Mouse (Mus musculus): ENCODE measurements around the gene Bri3bp. TPM values are rescaled to one million over a fixed set of nuclear protein-coding genes. Genes with fewer than 3 reads are reported as not detected.
A peak's percentile ranks its signal among the peaks of the same experiment; 100 is the strongest.
"Not testable (repeated sequence)": the region's sequence is repeated elsewhere in the genome, so short reads cannot be mapped to it uniquely, and the experiment has no call there.

The Bri3bp gene
- total RNA-seq, 2 experiments from 2014 or later = 2.5 to 3.9 TPM

- H3K4me3 ChIP-seq = no peak overlapping the region
- no peak for DNase-seq
- no peak overlapping the region for H3K27ac ChIP-seq
- no peak for TF ChIP-seq CTCF (IDR thresholded peaks at IDR 0.05)
- intact Hi-C loops (cut with DNase I) = no loop called here
These were observed 42.6 kb downstream of the Bri3bp start for GRCm38 (mm10) chr5:125483712-125484611.

DNA sequence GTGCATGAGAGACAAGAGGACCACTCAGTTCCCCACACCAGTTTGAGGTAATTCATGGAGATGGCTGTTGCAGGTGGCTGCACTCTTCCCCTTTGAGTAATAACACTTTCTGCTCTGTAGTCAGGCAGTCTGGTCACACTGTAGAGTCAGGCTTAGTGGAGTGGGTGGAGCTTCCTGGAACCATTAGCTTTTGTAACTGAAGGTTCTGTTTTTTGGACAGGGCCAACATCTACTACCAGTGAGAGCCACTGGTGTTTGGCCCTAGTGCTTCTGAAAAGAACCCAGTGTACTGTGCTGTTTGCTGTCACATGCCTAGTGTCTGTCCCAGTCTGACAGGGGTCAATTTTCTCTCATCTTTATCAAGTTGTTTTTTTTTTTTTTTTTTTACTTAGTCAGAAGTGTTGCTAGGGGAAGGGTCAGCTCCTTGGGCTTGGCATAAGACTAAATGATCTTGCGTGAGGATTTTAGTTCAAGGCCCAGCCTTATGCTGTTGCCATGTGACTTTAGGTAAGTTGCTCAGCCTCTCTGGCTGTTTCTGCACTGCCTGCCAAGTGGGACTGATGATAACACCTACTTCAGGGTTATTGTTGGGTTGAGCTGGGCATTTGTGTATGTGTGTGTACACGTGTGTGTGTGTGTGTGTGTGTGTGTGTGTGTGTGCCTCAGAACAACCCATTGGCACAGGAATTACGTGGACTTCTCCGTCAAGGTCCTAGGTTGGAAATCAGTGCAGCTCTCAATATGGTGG lies 43.8 kb downstream of the Bri3bp start:
- no peak for TF ChIP-seq CTCF (IDR thresholded peaks at IDR 0.05)
- Histone ChIP-seq H3K4me3 (no peak overlapping the region), H3K27ac (no peak overlapping the region)
- intact Hi-C loops (cut with DNase I) = no loop called here
- DNase-seq = no peak

DNA sequence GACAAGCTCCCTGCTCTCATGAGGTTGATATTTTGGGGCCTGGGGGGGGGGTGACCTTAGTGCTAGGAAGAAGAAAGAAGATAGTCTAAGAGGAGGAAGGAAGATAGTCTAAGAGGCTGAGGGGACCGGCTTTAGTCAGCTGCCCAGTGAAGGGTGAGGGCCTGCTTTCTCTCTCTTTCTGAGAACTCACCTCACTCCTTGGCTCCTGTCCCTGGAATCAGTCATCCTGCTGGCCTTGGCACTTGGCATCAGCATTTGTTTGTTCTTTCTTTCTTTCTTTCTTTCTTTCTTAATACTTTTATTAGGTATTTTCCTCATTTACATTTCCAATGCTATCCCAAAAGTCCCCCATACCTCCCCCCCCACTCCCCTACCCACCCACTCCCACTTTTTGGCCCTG lies 44.7 kb downstream of the Bri3bp start:
- no peak overlapping the region for H3K4me3 ChIP-seq
- intact Hi-C loops (cut with DNase I) = no loop called here
- DNase-seq = no peak
- H3K27ac ChIP-seq = no peak overlapping the region
- no peak for TF ChIP-seq CTCF (IDR thresholded peaks at IDR 0.05)

GRCm38 (mm10) chr5:125487375-125488115 lies 46.2 kb downstream of the Bri3bp start:
- H3K4me3 ChIP-seq = no peak overlapping the region
- no peak for DNase-seq
- H3K27ac ChIP-seq = no peak overlapping the region
- intact Hi-C loops (cut with DNase I) = no loop called here
- TF ChIP-seq CTCF (IDR thresholded peaks at IDR 0.05) = no peak

DNA sequence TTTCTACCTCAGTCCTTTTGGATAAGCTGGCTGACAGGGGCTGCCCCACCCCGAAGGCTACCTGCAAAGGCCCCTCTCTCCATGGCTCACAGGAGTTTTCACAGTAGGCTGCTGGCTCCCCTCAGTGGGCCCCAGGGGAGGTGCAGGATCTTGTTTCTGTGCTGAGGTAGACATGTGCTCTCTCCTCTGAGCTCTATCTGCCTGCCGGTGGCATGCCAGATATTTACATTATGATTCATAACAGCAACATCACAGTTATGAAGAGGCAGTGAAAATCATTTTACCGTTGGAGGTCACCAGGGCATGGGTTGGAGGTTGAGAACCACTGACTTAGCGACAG lies 46.7 kb downstream of the Bri3bp start:
- intact Hi-C loops (cut with DNase I) = no loop called here
- TF ChIP-seq CTCF (IDR thresholded peaks at IDR 0.05) = peak; percentile 57
- Histone ChIP-seq H3K27ac (no peak overlapping the region), H3K4me3 (no peak overlapping the region)
- peak; percentile 54 for DNase-seq

GRCm38 (mm10) chr5:125488953-125489352 lies 47.6 kb downstream of the Bri3bp start:
- H3K27ac ChIP-seq; H3K4me3 ChIP-seq; intact Hi-C loops (cut with DNase I); DNase-seq: not testable (repeated sequence)

DNA sequence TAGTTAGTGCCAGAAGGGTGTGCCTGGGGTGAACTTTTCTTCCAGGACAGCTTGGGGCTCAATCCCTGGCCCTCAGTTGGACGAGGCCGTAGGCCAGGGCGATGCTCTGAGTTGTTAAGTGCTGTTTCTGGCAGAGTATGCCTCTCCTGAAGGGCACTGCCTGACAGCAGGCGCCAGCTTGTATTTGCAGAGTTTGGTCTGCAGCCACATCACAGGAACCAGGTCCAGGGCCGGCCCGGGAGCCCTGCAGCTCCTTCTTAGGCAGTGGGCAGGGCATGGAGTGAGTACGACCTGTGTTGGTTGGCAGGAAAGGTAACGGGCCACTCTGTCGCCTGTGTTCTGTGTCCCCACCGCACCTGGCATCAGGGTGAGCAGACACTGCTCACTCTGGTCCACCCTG lies 49.7 kb downstream of the Bri3bp start:
- peak; percentile 87 for DNase-seq
- intact Hi-C loops (cut with DNase I) = no loop called here
- no peak for TF ChIP-seq CTCF (IDR thresholded peaks at IDR 0.05)
- Histone ChIP-seq H3K4me3 (no peak overlapping the region), H3K27ac (peak overlapping the region; percentile 80)

DNA sequence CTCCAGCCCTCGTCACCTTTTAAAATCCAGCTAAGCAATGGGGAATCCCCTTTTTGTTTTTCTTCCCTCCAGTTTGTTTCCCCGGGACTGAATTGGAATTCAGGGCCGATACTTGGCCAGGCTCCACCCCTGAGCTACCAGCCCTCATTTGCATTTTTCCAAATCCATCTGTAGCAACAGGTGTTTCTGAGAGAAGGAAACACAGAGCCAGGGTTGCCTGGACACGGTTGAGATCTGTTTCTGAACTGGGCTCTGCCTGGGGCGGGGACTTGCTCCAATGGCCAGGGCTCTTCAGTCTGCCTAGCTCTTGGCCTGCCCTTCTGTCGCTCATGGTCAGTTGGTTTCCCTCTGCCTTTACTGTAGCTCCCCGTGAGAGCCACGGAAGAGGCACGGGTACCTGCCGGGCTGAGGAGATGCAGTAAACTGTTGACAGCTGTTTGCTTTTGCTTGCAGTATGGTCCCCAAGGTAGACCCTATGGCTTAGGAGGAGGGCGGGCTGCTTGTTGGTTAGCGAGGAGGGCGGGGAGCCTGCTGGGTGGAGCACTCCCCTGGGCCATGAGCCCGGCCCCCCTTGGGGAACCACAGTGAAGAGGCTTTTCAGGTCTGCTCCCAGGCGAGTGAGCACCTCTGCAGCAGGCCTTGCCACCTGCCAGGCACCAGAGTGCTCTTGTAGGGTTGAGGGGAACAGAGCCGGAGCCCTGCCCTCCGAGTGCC lies 51.2 kb downstream of the Bri3bp start:
- intact Hi-C loops (cut with DNase I) = no loop called here
- no peak overlapping the region for H3K4me3 ChIP-seq
- H3K27ac ChIP-seq = peak overlapping the region; percentile 61; the same call in 1 of the 2 replicates
- DNase-seq = peak; percentile 60
- TF ChIP-seq CTCF (IDR thresholded peaks at IDR 0.05) = no peak

GRCm38 (mm10) chr5:125493093-125493423 lies 51.7 kb downstream of the Bri3bp start:
- no peak for DNase-seq
- Histone ChIP-seq H3K27ac (peak overlapping the region; percentile 61; the same call in 1 of the 2 replicates), H3K4me3 (no peak overlapping the region)
- intact Hi-C loops (cut with DNase I) = no loop called here
- no peak for TF ChIP-seq CTCF (IDR thresholded peaks at IDR 0.05)

GRCm38 (mm10) chr5:125495655-125496054 lies 54.3 kb downstream of the Bri3bp start:
- H3K4me3 ChIP-seq = no peak overlapping the region
- DNase-seq = peak; percentile 83
- no peak for TF ChIP-seq CTCF (IDR thresholded peaks at IDR 0.05)
- intact Hi-C loops (cut with DNase I) = no loop called here
- H3K27ac ChIP-seq = peak overlapping the region; percentile 70

DNA sequence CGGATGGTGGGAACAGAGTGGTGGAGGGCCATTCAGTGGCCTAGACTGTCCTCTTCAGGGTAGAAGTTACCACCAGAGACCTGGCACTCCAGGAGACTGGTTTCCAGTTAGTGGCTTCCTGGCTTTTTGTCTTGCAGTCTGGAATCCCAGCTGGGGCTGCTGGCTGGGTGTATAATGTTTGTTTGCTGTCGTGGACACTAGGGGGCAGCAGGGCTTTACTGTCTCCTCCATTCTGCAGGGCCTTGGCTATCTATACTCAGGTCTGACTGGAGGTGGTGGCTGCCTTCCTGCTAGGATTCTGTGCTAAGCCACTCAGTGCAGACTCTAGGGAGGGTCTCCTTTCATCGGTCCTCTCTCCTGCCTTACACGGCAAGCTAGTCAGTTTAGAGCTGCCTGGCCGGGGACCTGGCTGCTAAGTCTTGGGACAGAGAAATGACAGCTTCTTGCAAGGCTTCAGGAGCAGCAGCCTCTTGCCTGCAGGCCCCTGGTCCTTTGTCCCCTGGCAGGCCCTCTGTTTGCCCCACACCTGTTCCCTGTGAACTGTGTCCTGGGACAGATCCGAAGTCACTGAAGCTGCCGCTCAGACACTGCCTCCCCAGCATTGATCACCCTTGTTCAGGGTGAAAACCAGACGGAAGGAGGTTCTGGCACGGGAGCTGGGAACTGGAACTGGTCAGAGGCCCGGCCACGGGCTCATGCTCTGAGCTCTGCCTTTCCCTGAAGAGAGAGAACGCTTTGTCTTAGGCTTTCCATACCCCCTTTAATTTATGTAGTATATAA lies 56.6 kb downstream of the Bri3bp start:
- TF ChIP-seq CTCF (IDR thresholded peaks at IDR 0.05) = peak; percentile 77
- intact Hi-C loops (cut with DNase I) = no loop called here
- peak; percentile 79 for DNase-seq
- Histone ChIP-seq H3K27ac (no peak overlapping the region), H3K4me3 (no peak overlapping the region)

GRCm38 (mm10) chr5:125501505-125501904 lies 60.1 kb downstream of the Bri3bp start:
- Histone ChIP-seq H3K27ac (no peak overlapping the region), H3K4me3 (no peak overlapping the region)
- no peak for TF ChIP-seq CTCF (IDR thresholded peaks at IDR 0.05)
- intact Hi-C loops (cut with DNase I) = no loop called here
- DNase-seq = no peak

Measured in gastrocnemius, adult 2 months (tissue).